Mouse (Mus musculus): ENCODE results near the gene Aknad1. TPM values are rescaled to one million over a fixed set of nuclear protein-coding genes. Genes with fewer than 3 reads are reported as not detected.

Aknad1 gene
- polyA plus RNA-seq, 1 experiment: 16.9 TPM

- no peak for TF ChIP-seq CTCF (IDR thresholded peaks at IDR 0.05; ENCODE audit: control insufficient read depth, insufficient read depth, insufficient replicate concordance, low read depth, low read length)
- no peak for TF ChIP-seq POLR2A (IDR thresholded peaks at IDR 0.05; ENCODE audit: control insufficient read depth, low read depth, low read length)
- Histone ChIP-seq H3K4me3 (ENCODE audit: control insufficient read depth, low read depth, low read length) (no peak overlapping the region), H3K36me3 (ENCODE audit: control insufficient read depth, insufficient read depth, low read length) (no peaks in the 10 kb centered on the region), H3K27ac (ENCODE audit: control insufficient read depth, insufficient read depth, low read depth, low read length) (no peak overlapping the region), H3K27me3 (ENCODE audit: control insufficient read depth, insufficient read depth, low read length) (no peaks in the 10 kb centered on the region), H3K4me1 (ENCODE audit: control insufficient read depth, insufficient read depth, low read length) (no peaks in the 10 kb centered on the region)
Measured at GRCm38 (mm10) chr3:108762597-108763111, 23.2 kb downstream of the Aknad1 start.

- Histone ChIP-seq H3K27ac (ENCODE audit: control insufficient read depth, insufficient read depth, low read depth, low read length) (no peak overlapping the region), H3K27me3 (ENCODE audit: control insufficient read depth, insufficient read depth, low read length) (no peaks in the 10 kb centered on the region), H3K4me3 (ENCODE audit: control insufficient read depth, low read depth, low read length) (no peak overlapping the region), H3K36me3 (ENCODE audit: control insufficient read depth, insufficient read depth, low read length) (no peaks in the 10 kb centered on the region), H3K4me1 (ENCODE audit: control insufficient read depth, insufficient read depth, low read length) (no peaks in the 10 kb centered on the region)
- no peak for TF ChIP-seq CTCF (IDR thresholded peaks at IDR 0.05; ENCODE audit: control insufficient read depth, insufficient read depth, insufficient replicate concordance, low read depth, low read length)
- no peak for TF ChIP-seq POLR2A (IDR thresholded peaks at IDR 0.05; ENCODE audit: control insufficient read depth, low read depth, low read length)
Measured at GRCm38 (mm10) chr3:108763691-108764090, 24.2 kb downstream of the Aknad1 start.

GRCm38 (mm10) chr3:108764976-108765375 is 25.5 kb downstream of the Aknad1 start:
- Histone ChIP-seq H3K4me3 (ENCODE audit: control insufficient read depth, low read depth, low read length) (no peak overlapping the region), H3K27me3 (ENCODE audit: control insufficient read depth, insufficient read depth, low read length) (no peaks in the 10 kb centered on the region), H3K4me1 (ENCODE audit: control insufficient read depth, insufficient read depth, low read length) (no peaks in the 10 kb centered on the region), H3K27ac (ENCODE audit: control insufficient read depth, insufficient read depth, low read depth, low read length) (no peak overlapping the region), H3K36me3 (ENCODE audit: control insufficient read depth, insufficient read depth, low read length) (no peaks in the 10 kb centered on the region)
- TF ChIP-seq POLR2A (IDR thresholded peaks at IDR 0.05; ENCODE audit: control insufficient read depth, low read depth, low read length) (no peak), CTCF (IDR thresholded peaks at IDR 0.05; ENCODE audit: control insufficient read depth, insufficient read depth, insufficient replicate concordance, low read depth, low read length) (no peak)

GRCm38 (mm10) chr3:108765476-108765875 is 26.0 kb downstream of the Aknad1 start:
- TF ChIP-seq CTCF (IDR thresholded peaks at IDR 0.05; ENCODE audit: control insufficient read depth, insufficient read depth, insufficient replicate concordance, low read depth, low read length): no peak
- TF ChIP-seq POLR2A (IDR thresholded peaks at IDR 0.05; ENCODE audit: control insufficient read depth, low read depth, low read length): no peak
- Histone ChIP-seq H3K36me3 (ENCODE audit: control insufficient read depth, insufficient read depth, low read length) (no peaks in the 10 kb centered on the region), H3K4me3 (ENCODE audit: control insufficient read depth, low read depth, low read length) (no peak overlapping the region), H3K27me3 (ENCODE audit: control insufficient read depth, insufficient read depth, low read length) (no peaks in the 10 kb centered on the region), H3K4me1 (ENCODE audit: control insufficient read depth, insufficient read depth, low read length) (no peaks in the 10 kb centered on the region), H3K27ac (ENCODE audit: control insufficient read depth, insufficient read depth, low read depth, low read length) (no peak overlapping the region)

- TF ChIP-seq POLR2A (IDR thresholded peaks at IDR 0.05; ENCODE audit: control insufficient read depth, low read depth, low read length) (no peak), CTCF (IDR thresholded peaks at IDR 0.05; ENCODE audit: control insufficient read depth, insufficient read depth, insufficient replicate concordance, low read depth, low read length) (no peak)
- H3K27me3 ChIP-seq (ENCODE audit: control insufficient read depth, insufficient read depth, low read length): no peaks in the 10 kb centered on the region
- H3K36me3 ChIP-seq (ENCODE audit: control insufficient read depth, insufficient read depth, low read length): no peaks in the 10 kb centered on the region
- H3K4me3 ChIP-seq (ENCODE audit: control insufficient read depth, low read depth, low read length): no peak overlapping the region
- H3K4me1 ChIP-seq (ENCODE audit: control insufficient read depth, insufficient read depth, low read length): no peaks in the 10 kb centered on the region
- H3K27ac ChIP-seq (ENCODE audit: control insufficient read depth, insufficient read depth, low read depth, low read length): no peak overlapping the region
Measured at GRCm38 (mm10) chr3:108766943-108767342, 27.5 kb downstream of the Aknad1 start.

- Histone ChIP-seq H3K4me1 (ENCODE audit: control insufficient read depth, insufficient read depth, low read length) (peaks cover 4% of the 10 kb centered on the region; the same call in 1 of the 2 replicates), H3K36me3 (ENCODE audit: control insufficient read depth, insufficient read depth, low read length) (no peaks in the 10 kb centered on the region), H3K4me3 (ENCODE audit: control insufficient read depth, low read depth, low read length) (no peak overlapping the region), H3K27me3 (ENCODE audit: control insufficient read depth, insufficient read depth, low read length) (no peaks in the 10 kb centered on the region), H3K27ac (ENCODE audit: control insufficient read depth, insufficient read depth, low read depth, low read length) (no peak overlapping the region)
- TF ChIP-seq CTCF (IDR thresholded peaks at IDR 0.05; ENCODE audit: control insufficient read depth, insufficient read depth, insufficient replicate concordance, low read depth, low read length): no peak
- no peak for TF ChIP-seq POLR2A (IDR thresholded peaks at IDR 0.05; ENCODE audit: control insufficient read depth, low read depth, low read length)
Measured at GRCm38 (mm10) chr3:108767416-108767815, 28.0 kb downstream of the Aknad1 start.

GRCm38 (mm10) chr3:108769547-108769946 is 30.1 kb downstream of the Aknad1 start:
- H3K27ac ChIP-seq (ENCODE audit: control insufficient read depth, insufficient read depth, low read depth, low read length): no peak overlapping the region

More at GRCm38 (mm10) chr3:108769547-108769946, 30.1 kb downstream of the Aknad1 start:
- Histone ChIP-seq H3K4me1 (ENCODE audit: control insufficient read depth, insufficient read depth, low read length) (peaks cover 6% of the 10 kb centered on the region; the same call in 1 of the 2 replicates), H3K27me3 (ENCODE audit: control insufficient read depth, insufficient read depth, low read length) (no peaks in the 10 kb centered on the region), H3K36me3 (ENCODE audit: control insufficient read depth, insufficient read depth, low read length) (no peaks in the 10 kb centered on the region), H3K4me3 (ENCODE audit: control insufficient read depth, low read depth, low read length) (no peak overlapping the region)
- TF ChIP-seq POLR2A (IDR thresholded peaks at IDR 0.05; ENCODE audit: control insufficient read depth, low read depth, low read length): no peak
